Mouse (Mus musculus): Measurements from ENCODE around the gene Slc9a3.

- TF ChIP-seq CTCF (IDR thresholded peaks at IDR 0.05; ENCODE audit: low read depth) (no peak), EP300 (optimal IDR thresholded peaks at IDR 0.05) (no peak)
Observed at GRCm38 (mm10) chr13:74218441-74218840, 97.2 kb downstream of the Slc9a3 start.

Data from stomach, postnatal 0 days (tissue).